8 mouse cellular contexts compared by ENCODE assay signal in the genomic region with DNA sequence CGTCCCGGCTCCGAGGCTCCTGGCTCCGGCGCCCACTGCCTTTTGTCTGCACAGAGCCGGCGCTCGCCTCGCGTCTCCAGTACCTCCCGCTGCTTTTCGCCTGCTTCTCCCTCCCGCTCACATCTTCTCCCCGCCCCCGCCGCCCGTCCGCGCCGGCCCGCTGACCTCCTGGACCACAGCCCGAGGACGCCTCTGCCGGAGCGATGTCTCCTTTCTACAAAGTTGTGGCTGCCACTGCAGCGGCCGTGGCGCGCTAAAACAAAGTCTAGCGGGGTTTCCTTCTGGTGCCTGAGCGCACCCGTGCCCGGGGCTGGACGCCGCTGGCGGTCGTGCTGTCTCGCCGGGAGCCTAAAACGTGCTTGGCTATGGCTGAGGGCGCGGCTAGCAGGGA. TPM values are rescaled to one million over a fixed set of nuclear protein-coding genes. Genes with fewer than 3 reads are reported as not detected.
DNase-seq lines count a peak whose midpoint lies in the region; ATAC-seq and TF ChIP-seq lines count a peak whose summit lies in the region.

No protein-coding gene starts in this region.

- H3K27ac ChIP-seq in kidney, adult 2 months (ENCODE audit: insufficient read depth, low read depth, low read length): peak overlapping the region; percentile 28; the same call in 1 of the 2 replicates
- no peak overlapping the region for H3K27ac ChIP-seq in liver, embryonic 15.5 days (replicated peaks)
- H3K27ac ChIP-seq in neural tube, embryonic 15.5 days (replicated peaks): peak overlapping the region; percentile 56

- DNase-seq in right cerebral cortex, postnatal 14 days: peak; percentile 69
- no peak for DNase-seq in right cerebral cortex, postnatal 36 days (ENCODE audit: low spot score in 2 of 2)
- peak; percentile 81 for DNase-seq in embryo, embryonic 9.5 days (ENCODE audit: extremely low spot score)
- peak; percentile 66 to 72 for DNase-seq in heart, adult 9 months (ENCODE audit: low spot score in 2 of 2)
- DNase-seq in kidney, adult 2 months: peak; percentile 90

- no peaks in the 10 kb centered on the region for H3K9me3 ChIP-seq in liver, embryonic 15.5 days (replicated peaks)
- no peaks in the 10 kb centered on the region for H3K9me3 ChIP-seq in neural tube, embryonic 15.5 days (replicated peaks)

- H3K9ac ChIP-seq in liver, embryonic 15.5 days: no peak overlapping the region
- H3K9ac ChIP-seq in neural tube, embryonic 15.5 days (replicated peaks): peak overlapping the region; percentile 67

- under 1% methylated on average over 42 of the region's 42 CpGs for WGBS in kidney, adult 2 months
- under 1% methylated on average over 42 of the region's 42 CpGs for WGBS in liver, embryonic 15.5 days (ENCODE audit: insufficient replicate concordance)
- WGBS in neural tube, embryonic 15.5 days: under 1% methylated on average over 38 of the region's 42 CpGs

- H3K36me3 ChIP-seq in kidney, adult 2 months (ENCODE audit: control insufficient read depth, insufficient read depth, low read length): no peaks in the 10 kb centered on the region
- H3K36me3 ChIP-seq in liver, embryonic 15.5 days (replicated peaks): no peaks in the 10 kb centered on the region
- no peaks in the 10 kb centered on the region for H3K36me3 ChIP-seq in neural tube, embryonic 15.5 days

- H3K4me2 ChIP-seq in liver, embryonic 15.5 days: peak overlapping the region; percentile 69
- H3K4me2 ChIP-seq in neural tube, embryonic 15.5 days: peak overlapping the region; percentile 90

- TF ChIP-seq CTCF in kidney, adult 2 months (conservative IDR thresholded peaks at IDR 0.05; ENCODE audit: insufficient read depth, insufficient read length, low read depth, low read length): no peak

- TF ChIP-seq POLR2A in kidney, adult 2 months (IDR thresholded peaks at IDR 0.05; ENCODE audit: low read depth, low read length): no peak

- no peaks in the 10 kb centered on the region for H3K27me3 ChIP-seq in kidney, adult 2 months (replicated peaks; ENCODE audit: control insufficient read depth, insufficient read depth, low read length)
- H3K27me3 ChIP-seq in liver, embryonic 15.5 days: peaks cover 54% of the 10 kb centered on the region
- peaks cover 3% of the 10 kb centered on the region; the same call in 1 of the 2 replicates for H3K27me3 ChIP-seq in neural tube, embryonic 15.5 days (replicated peaks)

- peak overlapping the region; percentile 75 for H3K4me3 ChIP-seq in kidney, adult 2 months (ENCODE audit: insufficient read depth, low read depth, low read length)
- peak overlapping the region; percentile 55 for H3K4me3 ChIP-seq in liver, embryonic 15.5 days (replicated peaks)
- H3K4me3 ChIP-seq in neural tube, embryonic 15.5 days (replicated peaks): peak overlapping the region; percentile 67

- 0 out of 2 replicates have a peak, but pooled peaks cover 3% of the 10 kb centered on the region for H3K4me1 ChIP-seq in kidney, adult 2 months (ENCODE audit: control insufficient read depth, insufficient read depth, low read length)
- H3K4me1 ChIP-seq in liver, embryonic 15.5 days (replicated peaks): peaks cover 9% of the 10 kb centered on the region; the same call in 1 of the 2 replicates
- H3K4me1 ChIP-seq in neural tube, embryonic 15.5 days: peaks cover 11% of the 10 kb centered on the region

- ATAC-seq in liver, embryonic 15.5 days (ENCODE audit: insufficient read depth): peak; percentile 47
- peak; percentile 77 for ATAC-seq in neural tube, embryonic 15.5 days (ENCODE audit: low FRiP score)
- no peak for ATAC-seq in erythroid progenitor cell, adult 5-6 weeks (replicated peaks; ENCODE audit: low FRiP score, poor library complexity, severe bottlenecking)

RNA-seq across cellular contexts. Expression of gene Plcl1, which starts 0.3 kb away (rescaled TPM):
- polyA plus RNA-seq in kidney, adult 2 months (2012; rRNA removed): 4.2 and 4.5 TPM in 2 replicates
- 0.10 and 0.14 TPM in 2 replicates for polyA plus RNA-seq in liver, embryonic 15.5 days (2015; fragmentation: Nextera tagmentation; extraction: Ambion mirVana)
- 3.4 and 4.1 TPM in 2 replicates for polyA plus RNA-seq in neural tube, embryonic 15.5 days (2015; fragmentation: Nextera tagmentation; extraction: Ambion mirVana)
- total RNA-seq in erythroid progenitor cell, adult 5-6 weeks (2015; ENCODE audit: low replicate concordance): under 0.01 and 1.7 TPM in 2 replicates
- 0.53 TPM in 1 of 2 replicates, not detected in the other for total RNA-seq in erythroid progenitor cell, adult 5-6 weeks (2017; ENCODE audit: low replicate concordance)

RNA-seq across cellular contexts. Expression of gene Boll, which starts 42.7 kb away (rescaled TPM):
- polyA plus RNA-seq in kidney, adult 2 months (2012; rRNA removed): 0.09 and 0.26 TPM in 2 replicates
- 0.07 TPM in 1 of 2 replicates, not detected in the other for polyA plus RNA-seq in liver, embryonic 15.5 days (2015; fragmentation: Nextera tagmentation; extraction: Ambion mirVana)
- polyA plus RNA-seq in neural tube, embryonic 15.5 days (2015; fragmentation: Nextera tagmentation; extraction: Ambion mirVana): 0.10 and 0.29 TPM in 2 replicates
- total RNA-seq in erythroid progenitor cell, adult 5-6 weeks (2015; ENCODE audit: low replicate concordance): not detected in 2 replicates
- not detected in 2 replicates for total RNA-seq in erythroid progenitor cell, adult 5-6 weeks (2017; ENCODE audit: low replicate concordance)

Comparison
In these comparisons a context has a peak if more than half of its experiments do, and no peak if none do; other contexts are left out.
1. DNase-seq: peak in right cerebral cortex, postnatal 14 days (single experiment), embryo, embryonic 9.5 days (single experiment), heart, adult 9 months (2 of 2) and kidney, adult 2 months (single experiment); none in right cerebral cortex, postnatal 36 days (0 of 2).
2. Peak in every context shown above with its lines, with median percentiles within 50 percentile points of each other: H3K4me3 ChIP-seq.